Mouse (Mus musculus) embryonic fibroblast, embryonic 13.5 days (primary cell): ENCODE measurements around the gene Kif21a. TPM values are rescaled to one million over a fixed set of nuclear protein-coding genes. Genes with fewer than 3 reads are reported as not detected.

Source experiments
- H3K27ac ChIP-seq: 2 replicates; pipeline ENCODE4 v1.5.1; 2012; ENCODE audit warnings: low read length, control low read depth, inconsistent platforms; ENCODE audit not compliant: insufficient read depth
- H3K4me1 ChIP-seq: 2 replicates; pipeline ENCODE4 v1.6.1; 2011; ENCODE audit warnings: low read length; ENCODE audit not compliant: control insufficient read depth, insufficient read depth
- H3K4me3 ChIP-seq: 2 replicates; pipeline ENCODE4 v1.5.1; 2011; ENCODE audit warnings: mild to moderate bottlenecking, control low read depth, low read length; ENCODE audit not compliant: insufficient read depth
- CTCF ChIP-seq: IDR thresholded peaks from 2 replicates; pipeline ENCODE4 v1.5.1; 2011; ENCODE audit warnings: mild to moderate bottlenecking, control low read depth, low read length, moderate library complexity, borderline replicate concordance; ENCODE audit not compliant: insufficient read depth
- POLR2A ChIP-seq: IDR thresholded peaks from 2 replicates; pipeline ENCODE4 v1.6.1; 2011; ENCODE audit warnings: low read depth, mild to moderate bottlenecking, control low read depth, low read length, moderate library complexity
- polyA plus RNA-seq: library from polyadenylated mRNA; stranded (reverse); fragments of >200 nt; gene quantifications from 2 replicates; pipeline ENCODE4 v1.2.4, GENCODE M21; 2011; ENCODE audit warnings: low read depth; ENCODE audit not compliant: missing spikeins, insufficient read length

Kif21a gene
- polyA plus RNA-seq, 1 experiment = 8.8 TPM

DNA sequence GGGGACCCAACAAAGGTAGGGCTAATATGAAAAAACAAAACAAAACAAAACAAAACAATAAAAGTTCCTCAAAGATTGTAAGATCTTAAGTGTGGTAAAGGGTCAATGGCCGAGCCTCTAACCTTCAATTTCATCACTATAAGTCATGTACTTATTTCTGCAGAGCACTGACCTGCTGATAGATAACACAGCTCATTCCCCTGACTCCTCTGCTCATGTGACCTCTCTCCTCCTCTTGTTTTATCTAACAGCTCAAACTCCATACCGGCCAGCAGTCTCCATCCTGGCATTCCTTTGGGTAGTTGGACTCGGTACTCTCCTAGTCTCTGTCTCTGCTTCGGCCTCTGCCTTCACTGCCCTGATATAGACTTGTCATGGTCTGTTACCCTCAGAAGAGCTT lies 87.2 kb downstream of the Kif21a start:
- no peak for TF ChIP-seq CTCF
- Histone ChIP-seq H3K4me3 (no peak overlapping the region), H3K27ac (no peak overlapping the region), H3K4me1 (no peaks in the 10 kb centered on the region)

DNA sequence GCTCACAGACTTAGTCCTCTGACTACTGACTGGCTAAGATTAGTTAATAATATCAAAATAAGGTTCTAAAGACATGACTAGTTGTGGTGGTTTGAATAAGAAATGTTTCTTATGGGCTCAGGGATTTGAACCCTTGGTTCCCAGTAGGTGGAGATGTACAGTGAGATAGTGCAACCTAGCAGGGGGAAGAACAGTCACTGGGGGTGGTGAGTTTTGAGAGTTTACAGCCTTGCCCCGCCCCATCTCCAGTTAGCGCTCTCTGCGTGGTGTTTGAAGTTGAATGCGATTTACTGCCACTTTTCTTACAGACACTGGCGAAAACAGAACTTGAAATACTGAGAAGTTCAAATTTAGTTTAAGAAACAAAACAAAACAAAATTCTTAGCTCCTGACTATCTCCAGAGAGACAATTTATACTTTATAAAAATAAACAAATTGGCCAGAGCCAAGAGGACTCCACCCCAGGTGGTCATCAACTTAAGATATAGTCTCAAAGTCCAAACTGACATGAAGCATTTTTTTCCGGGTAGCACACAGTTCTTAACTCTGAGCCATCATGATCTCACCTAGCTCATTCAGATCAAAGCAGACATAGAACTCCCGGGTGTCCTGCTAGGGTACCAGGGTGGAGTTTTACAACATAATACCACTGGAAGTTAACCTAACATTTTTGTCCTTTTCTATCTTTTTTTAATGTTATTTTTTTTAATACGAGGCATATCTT lies 88.8 kb downstream of the Kif21a start:
- no peak overlapping the region for H3K27ac ChIP-seq
- H3K4me3 ChIP-seq = no peak overlapping the region
- H3K4me1 ChIP-seq = no peaks in the 10 kb centered on the region
- TF ChIP-seq CTCF (no peak), POLR2A (no peak)

GRCm38 (mm10) chr15:90951383-90951782 lies 98.4 kb downstream of the Kif21a start:
- TF ChIP-seq POLR2A (no peak), CTCF (no peak)
- Histone ChIP-seq H3K4me3 (no peak overlapping the region), H3K4me1 (no peaks in the 10 kb centered on the region), H3K27ac (no peak overlapping the region)

DNA sequence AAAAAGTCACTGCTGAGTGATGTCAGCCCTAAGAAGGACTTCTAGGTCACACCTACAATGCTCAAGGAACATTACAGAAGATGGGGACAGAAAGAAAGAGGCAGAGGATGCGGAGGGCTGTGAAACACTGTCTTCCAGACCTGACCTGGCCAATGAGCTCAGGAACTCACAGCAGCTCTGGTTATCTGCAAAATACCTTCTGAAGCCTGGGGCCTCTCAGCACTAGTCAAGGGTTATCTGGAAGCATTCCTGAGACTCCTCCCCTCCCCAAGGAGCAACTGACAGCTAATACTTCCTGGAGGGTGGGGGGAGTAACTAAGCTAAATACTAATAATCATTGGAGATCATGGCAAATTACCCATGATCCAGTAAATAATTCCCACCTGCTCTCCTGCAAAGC lies 111.3 kb downstream of the Kif21a start:
- Histone ChIP-seq H3K27ac (no peak overlapping the region), H3K4me1 (no peaks in the 10 kb centered on the region), H3K4me3 (no peak overlapping the region)
- no peak for TF ChIP-seq CTCF
- TF ChIP-seq POLR2A = no peak

GRCm38 (mm10) chr15:90935579-90935978 lies 114.2 kb downstream of the Kif21a start:
- Histone ChIP-seq H3K27ac (no peak overlapping the region), H3K4me3 (no peak overlapping the region), H3K4me1 (no peaks in the 10 kb centered on the region)
- TF ChIP-seq CTCF = no peak
- no peak for TF ChIP-seq POLR2A

DNA sequence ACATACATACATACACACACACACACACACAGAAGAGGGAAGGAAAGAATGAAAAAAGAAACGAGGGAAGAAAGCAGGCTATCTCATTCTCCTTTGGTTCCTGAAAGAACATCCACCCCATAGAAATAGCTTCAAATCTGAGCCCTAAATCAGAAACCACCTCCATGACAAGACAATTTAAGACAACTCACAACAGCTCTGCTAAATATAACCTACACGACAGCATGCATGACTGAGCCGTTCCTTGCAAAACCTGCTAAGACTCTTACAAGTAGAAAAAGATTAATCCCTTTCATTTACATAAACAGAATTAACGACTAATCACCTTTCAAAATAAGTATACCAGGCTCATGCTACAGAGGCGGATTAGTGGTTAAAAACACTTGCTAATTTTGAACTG lies 118.3 kb downstream of the Kif21a start:
- TF ChIP-seq CTCF (no peak), POLR2A (no peak)
- no peaks in the 10 kb centered on the region for H3K4me1 ChIP-seq
- H3K4me3 ChIP-seq = no peak overlapping the region
- no peak overlapping the region for H3K27ac ChIP-seq

DNA sequence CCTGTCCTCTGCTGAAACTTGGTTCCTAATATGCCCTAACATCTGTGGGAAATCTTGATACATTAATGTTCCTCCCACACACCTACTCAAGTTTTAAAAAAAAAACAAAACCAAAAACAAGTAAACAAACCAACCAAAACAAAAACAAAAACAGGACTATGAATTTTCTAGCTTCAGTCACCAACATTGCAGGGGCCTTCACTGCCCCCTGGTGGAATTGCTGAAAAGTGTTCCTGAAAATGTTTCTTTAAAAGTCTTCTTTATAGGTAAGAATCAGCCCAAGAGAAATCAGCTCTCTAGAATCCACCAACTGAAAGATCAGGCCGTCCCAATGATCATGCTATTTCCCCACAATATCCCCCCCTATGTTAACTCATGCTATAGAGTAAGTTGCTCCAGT lies 120.7 kb downstream of the Kif21a start:
- Histone ChIP-seq H3K4me3 (no peak overlapping the region), H3K27ac (no peak overlapping the region), H3K4me1 (no peaks in the 10 kb centered on the region)
- TF ChIP-seq POLR2A = no peak
- no peak for TF ChIP-seq CTCF

GRCm38 (mm10) chr15:90896480-90896879 lies 153.3 kb downstream of the Kif21a start:
- H3K27ac ChIP-seq = no peak overlapping the region
- H3K4me1 ChIP-seq = no peaks in the 10 kb centered on the region
- no peak overlapping the region for H3K4me3 ChIP-seq
- TF ChIP-seq CTCF = no peak
- TF ChIP-seq POLR2A = no peak

- no peaks in the 10 kb centered on the region for H3K4me1 ChIP-seq
- TF ChIP-seq CTCF = no peak
Observed at GRCm38 (mm10) chr15:90887466-90887865, 162.3 kb downstream of the Kif21a start.

More at GRCm38 (mm10) chr15:90887466-90887865, 162.3 kb downstream of the Kif21a start:
- Histone ChIP-seq H3K27ac (no peak overlapping the region), H3K4me3 (no peak overlapping the region)

Other genes starting within 250 kb of the Kif21a start
- 0.55 and 2.4 TPM in 2 replicates for gene Abcd2, start 141.9 kb upstream of the Kif21a start, polyA plus RNA-seq
- not detected in 2 replicates for gene CN725425, start 149.5 kb upstream of the Kif21a start, polyA plus RNA-seq